Mouse (Mus musculus) E14TG2a.4 (cell line): ENCODE results near the gene Plek.

Experiments
- CTCF ChIP-seq: conservative IDR thresholded peaks from 2 replicates; pipeline ENCODE4 v1.5.1; 2014; ENCODE audit warnings: low read length
- NANOG ChIP-seq: IDR thresholded peaks from 2 replicates; pipeline ENCODE4 v1.6.1; 2014; ENCODE audit warnings: borderline replicate concordance, low read length, mixed read lengths

DNA sequence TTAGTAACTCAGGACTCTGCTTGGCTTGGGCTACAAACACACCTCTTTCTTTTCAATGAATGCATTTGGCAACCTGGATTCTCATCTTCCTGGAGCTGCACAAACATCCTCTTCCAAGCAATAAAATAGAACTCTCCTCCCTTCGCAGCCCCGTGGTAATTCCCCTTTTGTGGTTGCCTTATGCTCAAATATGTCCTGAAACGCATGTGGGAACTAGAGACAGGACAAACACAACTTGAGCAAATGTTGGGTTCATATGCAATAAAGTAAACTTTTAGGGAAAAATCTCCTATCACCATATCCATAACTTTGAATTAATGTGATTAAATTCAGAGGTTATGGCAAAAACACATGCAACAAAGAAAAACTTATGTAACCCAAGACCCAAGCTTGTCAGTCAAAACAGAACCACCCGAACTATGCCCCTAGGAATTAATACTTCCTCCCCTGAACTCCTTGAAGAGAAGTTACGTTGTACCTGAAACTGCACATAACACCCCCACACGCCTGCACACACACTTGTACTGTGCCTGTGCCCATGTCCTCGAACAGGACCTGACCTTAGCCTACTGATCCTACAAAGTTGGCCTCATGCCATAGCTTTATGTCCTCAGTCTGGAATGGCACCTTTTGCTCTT, 65.5 kb downstream of the Plek start:
- TF ChIP-seq CTCF (no peak), NANOG (no peak)
